Mouse (Mus musculus): ENCODE results near the gene Zfp784. TPM values are rescaled to one million over a fixed set of nuclear protein-coding genes. Genes with fewer than 3 reads are reported as not detected.

Zfp784 gene
- polyA plus RNA-seq, 1 experiment from 2014 or later = 6.3 TPM

DNA sequence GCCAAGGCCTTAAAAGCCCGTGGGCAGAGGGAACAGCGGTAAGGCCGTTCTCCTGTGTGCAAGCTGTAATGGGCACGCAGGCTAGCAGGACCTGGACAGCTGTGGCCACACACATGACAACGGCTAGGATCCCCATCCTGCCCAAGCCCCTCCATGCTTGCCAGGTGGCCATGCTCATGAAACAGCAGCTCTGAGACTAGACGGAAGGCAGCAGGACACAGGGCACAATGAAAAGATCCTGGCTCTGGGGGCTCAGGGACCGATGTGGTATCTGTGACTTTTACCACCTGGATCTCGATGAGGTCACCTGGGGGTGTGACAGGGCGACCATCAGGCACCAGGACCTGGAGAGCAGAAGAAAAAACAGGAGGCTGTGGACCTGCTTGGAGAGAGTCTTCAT lies 2.1 kb downstream of the Zfp784 start:
- H3K9ac ChIP-seq (ENCODE audit: low read length) = no peak overlapping the region
- 95% methylated on average over 9 of the region's 9 CpGs for WGBS
- H3K4me2 ChIP-seq (ENCODE audit: low read length) = no peak overlapping the region
- no peak for DNase-seq (ENCODE audit: low spot score)
- H3K36me3 ChIP-seq (ENCODE audit: control insufficient read depth, insufficient read depth, low read length) = peaks cover 41% of the 10 kb centered on the region
- no peaks in the 10 kb centered on the region for H3K27me3 ChIP-seq (replicated peaks; ENCODE audit: control insufficient read depth, insufficient read depth, low read length)
- H3K4me3 ChIP-seq (ENCODE audit: low read depth, low read length) = no peak overlapping the region
- ATAC-seq = no peak
- H3K27ac ChIP-seq (ENCODE audit: low read depth, low read length) = no peak overlapping the region
- peaks cover 6% of the 10 kb centered on the region for H3K9me3 ChIP-seq (replicated peaks; ENCODE audit: control insufficient read depth, low read length)
- 0 out of 2 replicates have a peak, but pooled peaks cover 8% of the 10 kb centered on the region for H3K4me1 ChIP-seq (ENCODE audit: control insufficient read depth, insufficient read depth, low read length)

DNA sequence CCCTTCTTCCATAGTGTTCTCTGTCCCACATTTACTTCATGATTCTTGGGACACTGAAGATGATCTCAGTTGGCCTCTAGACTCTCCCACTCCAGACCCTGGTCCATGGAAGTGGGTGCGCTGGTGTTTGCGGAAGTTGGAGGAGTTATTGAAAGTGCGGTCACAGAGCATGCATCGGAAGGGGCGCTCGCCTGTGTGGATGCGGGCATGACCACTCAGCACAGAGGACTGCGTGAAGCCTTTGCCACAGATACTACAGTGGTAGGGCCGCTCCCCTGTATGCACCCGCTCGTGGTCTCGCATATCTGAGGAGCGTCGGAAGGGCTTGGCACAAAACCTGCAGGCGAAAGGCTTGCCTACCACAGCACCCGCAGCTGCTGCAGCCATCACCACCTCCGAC lies 2.6 kb downstream of the Zfp784 start:
- Histone ChIP-seq H3K4me2 (ENCODE audit: low read length) (no peak overlapping the region), H3K36me3 (ENCODE audit: control insufficient read depth, insufficient read depth, low read length) (peaks cover 46% of the 10 kb centered on the region), H3K9ac (ENCODE audit: low read length) (no peak overlapping the region), H3K4me1 (ENCODE audit: control insufficient read depth, insufficient read depth, low read length) (0 out of 2 replicates have a peak, but pooled peaks cover 8% of the 10 kb centered on the region), H3K27ac (ENCODE audit: low read depth, low read length) (no peak overlapping the region), H3K27me3 (replicated peaks; ENCODE audit: control insufficient read depth, insufficient read depth, low read length) (no peaks in the 10 kb centered on the region), H3K9me3 (replicated peaks; ENCODE audit: control insufficient read depth, low read length) (peaks cover 11% of the 10 kb centered on the region), H3K4me3 (ENCODE audit: low read depth, low read length) (no peak overlapping the region)
- no peak for ATAC-seq
- DNase-seq (ENCODE audit: low spot score) = no peak
- 99% methylated on average over 17 of the region's 17 CpGs for WGBS

DNA sequence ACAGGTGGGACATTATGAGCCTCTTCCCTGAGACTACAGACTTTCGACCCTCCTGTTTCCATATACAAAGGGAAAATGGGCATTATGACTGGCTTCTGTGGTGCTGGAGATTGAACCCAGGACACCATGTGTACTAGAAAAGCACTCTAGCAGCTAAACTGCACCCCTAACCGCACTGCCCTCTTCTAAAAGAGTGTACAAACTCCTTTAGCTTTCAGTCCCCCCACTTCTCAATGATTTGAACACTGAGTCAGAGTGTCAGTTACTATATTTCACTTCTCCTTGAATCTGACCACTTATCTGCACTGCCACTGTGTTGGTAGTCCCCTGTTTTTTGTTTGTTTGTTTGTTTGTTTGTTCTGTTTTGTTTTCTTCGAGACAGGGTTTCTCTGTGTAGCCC lies 4.4 kb downstream of the Zfp784 start, which contains the start of gene 4632433K11Rik:
4632433K11Rik (plus strand) TSS at position 301 of the 400 bp plus-strand sequence.
- Histone ChIP-seq H3K9ac (ENCODE audit: low read length) (no peak within 1 kb of the TSS), H3K27ac (ENCODE audit: low read depth, low read length) (no peak within 1 kb of the TSS), H3K9me3 (replicated peaks; ENCODE audit: control insufficient read depth, low read length) (peaks cover 21% of the 10 kb centered on the region), H3K4me3 (ENCODE audit: low read depth, low read length) (no peak within 1 kb of the TSS), H3K27me3 (replicated peaks; ENCODE audit: control insufficient read depth, insufficient read depth, low read length) (no peaks in the 10 kb centered on the region), H3K4me2 (ENCODE audit: low read length) (no peak within 1 kb of the TSS), H3K36me3 (ENCODE audit: control insufficient read depth, insufficient read depth, low read length) (peaks cover 64% of the 10 kb centered on the region), H3K4me1 (ENCODE audit: control insufficient read depth, insufficient read depth, low read length) (0 out of 2 replicates have a peak, but pooled peaks cover 7% of the 10 kb centered on the region)
- DNase-seq (ENCODE audit: low spot score) (no peak), ATAC-seq (no peak)
- WGBS = 92% methylated on average over 3 of the region's 3 CpGs

DNA sequence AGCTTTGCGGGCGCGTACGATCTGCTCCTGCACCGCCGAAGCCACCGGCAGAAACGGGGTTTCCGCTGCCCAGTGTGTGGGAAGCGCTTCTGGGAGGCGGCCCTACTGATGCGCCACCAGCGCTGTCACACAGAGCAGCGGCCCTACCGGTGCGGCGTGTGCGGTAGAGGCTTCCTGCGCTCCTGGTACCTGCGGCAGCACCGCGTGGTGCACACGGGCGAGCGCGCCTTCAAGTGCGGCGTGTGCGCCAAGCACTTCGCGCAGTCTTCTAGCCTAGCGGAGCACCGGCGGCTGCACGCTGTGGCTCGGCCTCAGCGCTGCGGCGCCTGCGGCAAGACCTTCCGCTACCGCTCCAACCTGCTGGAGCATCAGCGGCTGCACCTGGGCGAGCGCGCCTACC lies 6.8 kb downstream of the Zfp784 start:
- 80% methylated on average over 46 of the region's 46 CpGs for WGBS
- Histone ChIP-seq H3K4me2 (ENCODE audit: low read length) (no peak overlapping the region), H3K27ac (ENCODE audit: low read depth, low read length) (no peak overlapping the region), H3K9me3 (replicated peaks; ENCODE audit: control insufficient read depth, low read length) (peaks cover 21% of the 10 kb centered on the region), H3K9ac (ENCODE audit: low read length) (no peak overlapping the region), H3K27me3 (replicated peaks; ENCODE audit: control insufficient read depth, insufficient read depth, low read length) (no peaks in the 10 kb centered on the region), H3K36me3 (ENCODE audit: control insufficient read depth, insufficient read depth, low read length) (peaks cover 80% of the 10 kb centered on the region), H3K4me3 (ENCODE audit: low read depth, low read length) (no peak overlapping the region), H3K4me1 (ENCODE audit: control insufficient read depth, insufficient read depth, low read length) (no peaks in the 10 kb centered on the region)
- DNase-seq (ENCODE audit: low spot score) (no peak), ATAC-seq (no peak)

DNA sequence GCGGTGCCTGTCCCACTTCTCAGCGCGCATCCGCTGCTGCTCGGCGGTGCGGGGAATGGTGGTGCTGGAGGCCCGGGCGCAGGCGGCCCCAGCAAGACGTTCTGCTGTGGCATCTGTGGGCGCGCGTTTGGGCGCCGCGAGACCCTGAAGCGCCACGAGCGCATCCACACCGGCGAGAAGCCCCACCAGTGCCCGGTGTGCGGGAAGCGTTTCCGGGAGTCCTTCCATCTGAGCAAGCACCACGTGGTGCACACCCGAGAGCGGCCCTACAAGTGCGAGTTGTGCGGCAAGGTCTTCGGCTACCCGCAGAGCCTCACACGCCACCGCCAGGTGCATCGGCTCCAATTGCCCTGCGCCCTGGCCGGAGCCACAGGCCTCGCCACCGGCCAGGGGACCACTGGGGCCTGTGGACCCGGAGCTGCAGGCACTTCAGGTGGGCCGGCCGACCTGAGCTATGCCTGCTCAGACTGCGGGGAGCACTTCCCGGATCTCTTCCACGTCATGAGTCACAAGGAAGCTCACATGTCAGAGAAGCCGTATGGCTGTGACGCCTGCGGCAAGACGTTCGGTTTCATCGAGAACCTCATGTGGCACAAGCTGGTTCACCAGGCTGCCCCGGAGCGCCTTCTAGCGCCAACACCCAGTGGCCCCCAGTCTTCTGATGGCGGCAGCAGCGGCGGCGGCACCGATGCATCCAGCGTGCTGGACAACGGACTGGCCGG lies 7.5 kb downstream of the Zfp784 start:
- no peaks in the 10 kb centered on the region for H3K4me1 ChIP-seq (ENCODE audit: control insufficient read depth, insufficient read depth, low read length)
- no peaks in the 10 kb centered on the region for H3K27me3 ChIP-seq (replicated peaks; ENCODE audit: control insufficient read depth, insufficient read depth, low read length)
- DNase-seq (ENCODE audit: low spot score) (no peak), ATAC-seq (no peak)
- no peak overlapping the region for H3K4me3 ChIP-seq (ENCODE audit: low read depth, low read length)
- no peak overlapping the region for H3K9ac ChIP-seq (ENCODE audit: low read length)
- WGBS = 88% methylated on average over 63 of the region's 63 CpGs
- H3K27ac ChIP-seq (ENCODE audit: low read depth, low read length) = no peak overlapping the region
- no peak overlapping the region for H3K4me2 ChIP-seq (ENCODE audit: low read length)
- peaks cover 76% of the 10 kb centered on the region for H3K36me3 ChIP-seq (ENCODE audit: control insufficient read depth, insufficient read depth, low read length)
- H3K9me3 ChIP-seq (replicated peaks; ENCODE audit: control insufficient read depth, low read length) = peaks cover 21% of the 10 kb centered on the region

DNA sequence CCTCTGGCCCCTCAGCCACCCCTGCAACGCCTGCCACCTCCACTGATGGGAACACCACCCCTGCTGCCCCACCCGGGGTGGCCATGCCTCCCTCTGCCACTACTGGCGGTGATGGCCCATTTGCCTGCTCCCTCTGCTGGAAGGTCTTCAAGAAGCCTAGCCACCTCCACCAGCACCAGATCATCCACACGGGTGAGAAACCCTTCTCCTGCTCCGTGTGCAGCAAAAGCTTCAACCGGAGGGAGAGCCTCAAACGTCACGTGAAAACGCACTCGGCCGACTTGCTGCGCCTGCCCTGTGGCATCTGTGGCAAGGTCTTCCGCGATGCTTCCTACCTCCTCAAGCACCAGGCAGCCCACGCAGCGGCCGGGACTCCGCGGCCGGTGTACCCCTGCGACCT lies 8.3 kb downstream of the Zfp784 start:
- ATAC-seq (no peak), DNase-seq (ENCODE audit: low spot score) (no peak)
- WGBS = 96% methylated on average over 21 of the region's 21 CpGs
- H3K4me1 ChIP-seq (ENCODE audit: control insufficient read depth, insufficient read depth, low read length) = no peaks in the 10 kb centered on the region
- H3K27ac ChIP-seq (ENCODE audit: low read depth, low read length) = no peak overlapping the region
- no peaks in the 10 kb centered on the region for H3K27me3 ChIP-seq (replicated peaks; ENCODE audit: control insufficient read depth, insufficient read depth, low read length)
- no peak overlapping the region for H3K4me2 ChIP-seq (ENCODE audit: low read length)
- no peak overlapping the region for H3K9ac ChIP-seq (ENCODE audit: low read length)
- H3K9me3 ChIP-seq (replicated peaks; ENCODE audit: control insufficient read depth, low read length) = peaks cover 21% of the 10 kb centered on the region
- H3K36me3 ChIP-seq (ENCODE audit: control insufficient read depth, insufficient read depth, low read length) = peaks cover 72% of the 10 kb centered on the region
- no peak overlapping the region for H3K4me3 ChIP-seq (ENCODE audit: low read depth, low read length)

DNA sequence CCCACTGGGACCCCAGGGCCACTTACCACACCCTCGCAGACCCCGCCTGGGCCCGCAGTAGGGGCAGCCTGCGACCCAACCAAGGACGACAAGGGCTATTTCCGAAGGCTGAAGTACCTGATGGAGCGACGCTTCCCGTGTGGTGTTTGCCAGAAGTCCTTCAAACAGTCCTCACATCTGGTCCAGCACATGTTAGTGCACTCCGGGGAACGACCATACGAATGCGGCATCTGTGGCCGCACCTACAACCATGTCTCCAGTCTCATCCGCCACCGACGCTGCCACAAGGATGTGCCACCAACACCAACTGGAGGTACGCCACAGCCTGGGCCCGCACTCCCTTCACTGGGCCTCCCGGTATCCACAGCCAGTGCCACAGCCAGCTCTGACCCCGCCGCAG lies 8.7 kb downstream of the Zfp784 start:
- Histone ChIP-seq H3K4me2 (ENCODE audit: low read length) (no peak overlapping the region), H3K27me3 (replicated peaks; ENCODE audit: control insufficient read depth, insufficient read depth, low read length) (no peaks in the 10 kb centered on the region), H3K27ac (ENCODE audit: low read depth, low read length) (no peak overlapping the region), H3K4me3 (ENCODE audit: low read depth, low read length) (no peak overlapping the region), H3K4me1 (ENCODE audit: control insufficient read depth, insufficient read depth, low read length) (no peaks in the 10 kb centered on the region), H3K9me3 (replicated peaks; ENCODE audit: control insufficient read depth, low read length) (peaks cover 21% of the 10 kb centered on the region), H3K36me3 (ENCODE audit: control insufficient read depth, insufficient read depth, low read length) (peaks cover 71% of the 10 kb centered on the region), H3K9ac (ENCODE audit: low read length) (no peak overlapping the region)
- DNase-seq (ENCODE audit: low spot score) (no peak), ATAC-seq (no peak)
- WGBS = 97% methylated on average over 22 of the region's 22 CpGs

DNA sequence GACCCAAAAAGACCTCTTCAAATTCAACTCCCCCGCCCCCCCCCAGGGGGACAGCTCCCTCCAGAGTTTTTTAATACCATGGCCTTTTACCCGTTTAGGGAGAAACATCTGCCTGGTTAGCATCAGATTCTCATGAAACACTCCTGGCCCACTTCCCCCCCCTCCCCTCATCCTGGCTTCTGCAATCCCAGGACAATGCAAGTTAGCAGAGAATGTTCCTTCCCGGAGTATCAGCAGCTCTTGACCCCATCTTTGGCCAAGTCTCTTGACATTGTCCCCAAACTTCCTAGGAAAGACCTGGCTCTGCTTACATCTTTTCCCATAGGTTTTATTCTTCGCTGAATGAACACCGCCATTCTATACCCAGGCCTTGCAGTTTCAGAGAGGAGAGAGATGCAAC lies 17.0 kb downstream of the Zfp784 start:
- Histone ChIP-seq H3K4me1 (ENCODE audit: control insufficient read depth, insufficient read depth, low read length) (peaks cover 10% of the 10 kb centered on the region), H3K36me3 (ENCODE audit: control insufficient read depth, insufficient read depth, low read length) (peaks cover 28% of the 10 kb centered on the region), H3K27me3 (replicated peaks; ENCODE audit: control insufficient read depth, insufficient read depth, low read length) (no peaks in the 10 kb centered on the region), H3K4me2 (ENCODE audit: low read length) (peak overlapping the region; percentile 84), H3K9me3 (replicated peaks; ENCODE audit: control insufficient read depth, low read length) (no peaks in the 10 kb centered on the region), H3K27ac (ENCODE audit: low read depth, low read length) (peak overlapping the region; percentile 91; the same call in 1 of the 2 replicates), H3K4me3 (ENCODE audit: low read depth, low read length) (peak overlapping the region; percentile 85), H3K9ac (ENCODE audit: low read length) (peak overlapping the region; percentile 94)
- DNase-seq (ENCODE audit: low spot score) (no peak), ATAC-seq (no peak)
- 47% methylated on average over 5 of the region's 5 CpGs for WGBS

DNA sequence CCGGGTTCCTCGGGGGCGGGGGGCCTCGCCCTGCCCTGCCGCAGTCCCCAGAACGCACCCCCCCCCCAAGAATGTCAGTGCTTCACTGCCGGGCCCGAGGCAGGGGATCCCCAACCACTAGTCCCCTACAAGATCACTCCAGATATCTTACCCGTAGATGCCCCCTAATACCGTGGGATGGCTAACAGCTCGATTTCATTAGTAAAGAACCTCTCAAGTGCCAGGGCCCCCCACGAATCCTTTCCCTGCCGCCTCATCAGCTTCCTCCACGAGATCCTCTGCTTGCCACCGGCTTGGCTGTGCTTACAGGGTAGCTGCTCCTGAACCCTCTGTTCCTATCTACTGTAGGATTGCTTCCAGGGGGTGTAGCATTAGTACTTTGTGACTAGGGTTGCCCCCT lies 17.6 kb downstream of the Zfp784 start:
- Histone ChIP-seq H3K27ac (ENCODE audit: low read depth, low read length) (peak overlapping the region; percentile 91), H3K4me1 (ENCODE audit: control insufficient read depth, insufficient read depth, low read length) (peaks cover 13% of the 10 kb centered on the region), H3K27me3 (replicated peaks; ENCODE audit: control insufficient read depth, insufficient read depth, low read length) (no peaks in the 10 kb centered on the region), H3K9me3 (replicated peaks; ENCODE audit: control insufficient read depth, low read length) (no peaks in the 10 kb centered on the region), H3K4me2 (ENCODE audit: low read length) (peak overlapping the region; percentile 84), H3K9ac (ENCODE audit: low read length) (peak overlapping the region; percentile 94), H3K36me3 (ENCODE audit: control insufficient read depth, insufficient read depth, low read length) (peaks cover 28% of the 10 kb centered on the region), H3K4me3 (ENCODE audit: low read depth, low read length) (peak overlapping the region; percentile 85)
- 2% methylated on average over 9 of the region's 15 CpGs for WGBS
- ATAC-seq (no peak; the same call in 1 of the 2 replicates), DNase-seq (ENCODE audit: low spot score) (peak; percentile 15)
